Mouse (Mus musculus): ENCODE results near the gene Gm8050. TPM values are rescaled to one million over a fixed set of nuclear protein-coding genes. Genes with fewer than 3 reads are reported as not detected.

Gm8050 gene
- not detected for total RNA-seq (2023)

GRCm38 (mm10) chr14:6720151-6720550 lies at the start of gene Gm8050:
Gene Gm8050 (minus strand): TSS chr14:6720251.

GRCm38 (mm10) chr14:6742232-6742631 lies 22.2 kb upstream of the Gm8050 start, which contains the start of gene Gm3636:
Gene Gm3636 (minus strand): TSS chr14:6742332.

GRCm38 (mm10) chr14:6684070-6684469 lies 36.0 kb downstream of the Gm8050 start, which contains the start of gene Gm10251:
Gene Gm10251 (minus strand): TSS chr14:6684170.

Other genes starting within 250 kb of the Gm8050 start
- gene Gm8356, start 183.0 kb downstream of the Gm8050 start, total RNA-seq (2023): not detected
- gene Gm3629, start 129.6 kb downstream of the Gm8050 start, total RNA-seq (2023): not detected
- not detected for gene Gm3460, start 97.8 kb downstream of the Gm8050 start, total RNA-seq (2023)
- not detected for gene Gm10251, start 36.1 kb downstream of the Gm8050 start, total RNA-seq (2023)
- not detected for gene Gm3636, start 22.1 kb upstream of the Gm8050 start, total RNA-seq (2023)
- not detected for gene Gm8362, start 54.2 kb upstream of the Gm8050 start, total RNA-seq (2023)
- not detected for gene Gm3642, start 120.1 kb upstream of the Gm8050 start, total RNA-seq (2023)
- not detected for gene Gm3667, start 169.7 kb upstream of the Gm8050 start, total RNA-seq (2023)